Mouse (Mus musculus): ENCODE data around the gene Cryzl2.

DNA sequence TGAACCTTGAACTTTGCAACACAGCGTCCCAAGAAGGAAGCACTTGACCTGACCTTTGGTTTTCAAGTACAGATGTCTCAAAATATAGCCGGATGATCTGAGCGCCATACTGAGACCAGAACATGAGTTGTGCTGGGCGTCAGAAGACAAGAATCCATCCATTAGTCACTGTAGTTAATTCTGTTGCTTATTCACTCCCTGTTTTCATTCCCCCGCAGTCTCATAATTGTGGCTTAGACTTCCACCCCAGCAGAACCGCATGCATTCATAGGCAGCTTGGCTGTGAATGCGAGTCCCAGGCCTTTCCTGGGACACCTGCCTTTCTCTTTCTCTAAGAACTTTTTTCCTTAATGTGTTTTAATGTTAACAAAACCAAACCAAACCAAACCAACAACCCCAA, 14.3 kb downstream of the Cryzl2 start:
- no peak for TF ChIP-seq ZC3H11A (IDR thresholded peaks at IDR 0.05; ENCODE audit: low read depth, low read length)
- no peak for TF ChIP-seq CTCF (IDR thresholded peaks at IDR 0.05 in 2 of 3, conservative IDR thresholded peaks at IDR 0.05 in 1 of 3; ENCODE audit: control insufficient read depth in 1 of 3, insufficient read depth in 1 of 3, low read depth in 2 of 3, low read length in 3 of 3, poor library complexity in 1 of 3, severe bottlenecking in 1 of 3)
- no peak for TF ChIP-seq RAD21 (IDR thresholded peaks at IDR 0.05; ENCODE audit: low read depth, low read length)
- no peak for TF ChIP-seq POLR2AphosphoS2 (IDR thresholded peaks at IDR 0.05; ENCODE audit: low read length)

Data from MEL (cell line).